Mouse (Mus musculus) intestine, embryonic 14.5 days (tissue): ENCODE results near the gene Fbxo39. TPM values are rescaled to one million over a fixed set of nuclear protein-coding genes. Genes with fewer than 3 reads are reported as not detected.

Experiments
- ATAC-seq: fragments of 200-750 bp; cut with Nextera tagmentation; replicated peaks from 2 replicates; pipeline ENCODE4 v1.8.0; 2017; ENCODE audit warnings: low read depth, moderate number of reproducible peaks, moderate TSS enrichment, moderate library complexity; ENCODE audit not compliant: low FRiP score, low TSS enrichment
- DNase-seq: peaks from one replicate; pipeline ENCODE4 v3.0.0-alpha.2; 2018; ENCODE audit warnings: low spot score
- H3K27ac ChIP-seq: fragments of 300-500 bp; sonication (generic); 2 replicates; pipeline ENCODE4 v1.5.1; 2014; ENCODE audit warnings: low read depth, mild to moderate bottlenecking, control low read depth
- H3K27me3 ChIP-seq: fragments of 300-500 bp; sonication (generic); replicated peaks from 2 replicates; pipeline ENCODE4 v1.6.1; 2014; ENCODE audit warnings: low read length, control low read depth; ENCODE audit not compliant: control insufficient read depth, insufficient read depth
- H3K36me3 ChIP-seq: fragments of 300-500 bp; sonication (generic); 2 replicates; pipeline ENCODE4 v1.6.1; 2014; ENCODE audit warnings: low read length, control low read depth; ENCODE audit not compliant: control insufficient read depth, insufficient read depth
- H3K4me1 ChIP-seq: fragments of 300-500 bp; sonication (generic); replicated peaks from 2 replicates; pipeline ENCODE4 v1.6.1; 2014; ENCODE audit warnings: low read length, control low read depth, mixed read lengths; ENCODE audit not compliant: control insufficient read depth, insufficient read depth
- H3K4me2 ChIP-seq: fragments of 300-500 bp; sonication (generic); 2 replicates; pipeline ENCODE4 v1.6.1; 2014; ENCODE audit warnings: low read length
- H3K4me3 ChIP-seq: fragments of 300-500 bp; sonication (generic); 2 replicates; pipeline ENCODE4 v1.5.1; 2014; ENCODE audit warnings: low read depth, low read length, control low read depth, mixed read lengths
- H3K9ac ChIP-seq: fragments of 300-500 bp; sonication (generic); 2 replicates; pipeline ENCODE4 v1.6.1; 2014; ENCODE audit warnings: mild to moderate bottlenecking, low read length
- H3K9me3 ChIP-seq: fragments of 300-500 bp; sonication (generic); 2 replicates; pipeline ENCODE4 v1.6.1; 2016; ENCODE audit warnings: low read length, control low read depth; ENCODE audit not compliant: control insufficient read depth
- WGBS: fragments of 180-500 bp; shearing (Covaris S2); extraction: QIAGEN DNeasy Blood & Tissue Kit; methylation state at CpG from one replicate; pipeline ENCODE4 v1.1.7; 2014; 5-methylcytosine and 5-hydroxymethylcytosine counted together
- polyA plus RNA-seq: library from polyadenylated mRNA; unstranded; fragments of >200 nt; fragmentation: Nextera tagmentation; extraction: Ambion mirVana; gene quantifications from 2 replicates; pipeline ENCODE4 v1.2.1, GENCODE M21; 2014

Gene Fbxo39
- polyA plus RNA-seq, 1 experiment from 2014 or later = not detected

DNA sequence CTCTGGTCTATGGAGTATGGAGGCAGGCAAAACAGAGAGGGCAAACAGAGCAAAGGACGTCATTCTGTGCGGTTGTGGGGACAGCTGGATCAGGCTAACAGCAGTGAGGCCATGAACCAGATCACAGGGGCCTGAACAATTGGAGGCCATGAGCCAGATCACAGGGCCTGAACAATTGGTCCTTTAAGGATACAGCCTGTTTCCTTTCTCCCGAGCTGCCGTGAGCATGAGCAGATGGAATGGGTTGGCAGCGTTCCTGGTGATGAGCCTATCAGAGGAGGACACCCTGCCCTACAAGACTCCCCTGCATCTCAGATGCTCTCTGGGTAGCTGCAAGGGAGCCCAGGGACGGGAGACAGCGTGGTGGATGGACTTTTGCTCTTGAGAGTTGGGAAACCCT lies 12.0 kb upstream of the Fbxo39 start:
- Histone ChIP-seq H3K27ac (no peak overlapping the region), H3K9me3 (no peaks in the 10 kb centered on the region), H3K36me3 (no peaks in the 10 kb centered on the region), H3K27me3 (no peaks in the 10 kb centered on the region), H3K4me2 (no peak overlapping the region), H3K4me3 (no peak overlapping the region), H3K4me1 (no peaks in the 10 kb centered on the region), H3K9ac (no peak overlapping the region)
- WGBS = 75% methylated on average over 7 of the region's 7 CpGs
- no peak for ATAC-seq
- DNase-seq = no peak

DNA sequence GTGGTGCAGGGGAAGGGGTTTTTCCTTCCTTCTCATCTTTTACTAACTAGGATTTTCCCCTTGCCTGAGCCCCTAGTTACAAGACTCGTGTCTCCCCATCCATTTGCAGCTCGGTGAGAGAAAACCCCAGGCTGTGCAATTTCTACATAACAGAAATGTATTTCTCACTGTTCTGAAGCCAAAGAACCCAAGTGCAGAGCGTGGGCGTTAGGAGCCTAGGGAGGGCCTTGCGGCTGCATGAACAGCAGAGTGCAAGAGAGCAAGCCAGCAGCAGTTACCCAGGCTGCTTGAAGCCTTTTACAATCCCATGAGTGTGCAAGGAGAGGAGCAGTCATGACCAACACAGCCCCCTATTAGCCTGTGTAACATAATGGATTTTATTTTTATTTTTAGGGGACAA lies 6.8 kb upstream of the Fbxo39 start:
- Histone ChIP-seq H3K4me3 (no peak overlapping the region), H3K36me3 (no peaks in the 10 kb centered on the region), H3K9me3 (no peaks in the 10 kb centered on the region), H3K9ac (no peak overlapping the region), H3K27me3 (no peaks in the 10 kb centered on the region), H3K27ac (no peak overlapping the region), H3K4me1 (no peaks in the 10 kb centered on the region), H3K4me2 (no peak overlapping the region)
- ATAC-seq (no peak), DNase-seq (no peak)
- 80% methylated on average over 5 of the region's 5 CpGs for WGBS

DNA sequence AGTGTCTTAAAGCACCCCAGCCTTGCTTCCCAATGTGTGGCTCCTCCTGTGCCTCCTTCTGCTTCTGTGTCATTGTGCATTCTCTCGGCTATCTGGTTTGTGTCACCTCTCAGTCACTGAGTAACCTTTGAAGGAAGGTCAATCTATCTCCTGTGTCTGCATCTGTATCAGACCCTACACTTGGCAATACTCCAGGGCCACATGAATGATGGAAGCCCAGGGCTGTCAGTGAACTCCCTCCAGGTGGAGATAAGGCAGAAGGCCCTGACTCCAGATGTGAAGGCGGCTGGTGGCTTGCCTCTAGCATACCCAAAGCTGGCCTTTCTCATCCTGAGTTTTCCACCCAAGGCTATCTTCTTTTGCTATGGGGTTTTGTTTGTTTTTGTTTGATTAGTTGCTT lies 5.3 kb upstream of the Fbxo39 start:
- no peaks in the 10 kb centered on the region for H3K36me3 ChIP-seq
- no peak overlapping the region for H3K27ac ChIP-seq
- 24% methylated on average over 2 of the region's 2 CpGs for WGBS
- no peaks in the 10 kb centered on the region for H3K4me1 ChIP-seq
- no peak overlapping the region for H3K4me2 ChIP-seq
- H3K9ac ChIP-seq = no peak overlapping the region
- no peak overlapping the region for H3K4me3 ChIP-seq
- ATAC-seq (no peak), DNase-seq (no peak)
- H3K27me3 ChIP-seq = peaks cover 9% of the 10 kb centered on the region
- no peaks in the 10 kb centered on the region for H3K9me3 ChIP-seq

DNA sequence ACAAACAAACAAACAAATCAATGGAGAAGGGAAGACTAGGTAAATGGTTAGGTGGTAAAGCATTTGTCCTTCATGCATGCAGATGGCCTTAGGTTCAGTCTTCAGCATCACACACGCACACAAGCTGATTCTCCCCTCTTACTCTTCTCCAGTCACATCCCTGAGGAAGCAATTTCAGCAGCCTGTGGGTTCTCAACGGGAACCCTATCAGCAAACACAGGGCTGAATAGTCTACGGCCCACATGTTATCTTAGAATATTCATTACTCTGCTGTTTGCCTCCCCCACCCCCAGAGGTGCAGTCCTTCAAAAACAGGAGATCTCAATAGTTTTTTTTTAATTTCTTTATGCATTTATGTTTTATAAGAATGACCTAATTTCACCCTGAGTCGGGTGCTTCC lies 3.8 kb upstream of the Fbxo39 start:
- ATAC-seq = no peak
- no peaks in the 10 kb centered on the region for H3K4me1 ChIP-seq
- no peak overlapping the region for H3K27ac ChIP-seq
- no peaks in the 10 kb centered on the region for H3K9me3 ChIP-seq
- no peak for DNase-seq
- no peak overlapping the region for H3K9ac ChIP-seq
- no peak overlapping the region for H3K4me2 ChIP-seq
- H3K4me3 ChIP-seq = no peak overlapping the region
- H3K36me3 ChIP-seq = no peaks in the 10 kb centered on the region
- peaks cover 22% of the 10 kb centered on the region for H3K27me3 ChIP-seq
- 78% methylated on average over 4 of the region's 4 CpGs for WGBS

DNA sequence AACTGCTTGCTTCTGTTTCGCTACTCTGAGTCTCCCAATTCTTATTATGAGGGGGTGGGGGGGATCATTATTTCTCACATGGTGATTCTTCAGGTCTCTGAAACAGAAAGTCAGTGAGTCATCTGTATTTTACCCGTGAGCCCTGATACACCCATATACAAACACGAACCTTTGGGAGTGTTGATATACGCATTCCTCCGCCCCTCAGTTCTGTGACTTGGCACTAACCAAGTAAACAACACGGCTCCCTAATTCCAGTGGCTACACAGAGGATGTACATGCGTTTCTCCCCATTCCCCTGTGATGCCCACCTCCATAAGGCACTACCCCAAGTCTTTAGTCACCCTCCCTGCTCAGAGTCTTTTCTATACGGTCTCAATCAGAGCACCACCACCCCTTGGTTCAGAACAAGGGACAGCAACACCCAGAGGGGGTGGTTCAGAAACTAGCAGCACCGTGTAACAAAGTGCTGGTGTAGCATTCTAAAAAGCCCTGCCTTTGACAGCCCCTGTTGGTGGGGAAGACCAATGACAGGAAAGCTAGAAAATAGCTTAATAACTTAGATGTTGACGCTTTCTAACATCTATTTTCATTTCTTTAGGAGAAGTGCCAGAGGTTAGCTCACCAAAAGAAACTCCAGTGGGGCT lies 2.8 kb upstream of the Fbxo39 start:
- ATAC-seq (no peak), DNase-seq (no peak)
- Histone ChIP-seq H3K9me3 (no peaks in the 10 kb centered on the region), H3K9ac (no peak overlapping the region), H3K4me2 (no peak overlapping the region), H3K36me3 (no peaks in the 10 kb centered on the region), H3K4me1 (no peaks in the 10 kb centered on the region), H3K27me3 (peaks cover 22% of the 10 kb centered on the region), H3K4me3 (no peak overlapping the region), H3K27ac (no peak overlapping the region)
- WGBS = 75% methylated on average over 10 of the region's 10 CpGs

DNA sequence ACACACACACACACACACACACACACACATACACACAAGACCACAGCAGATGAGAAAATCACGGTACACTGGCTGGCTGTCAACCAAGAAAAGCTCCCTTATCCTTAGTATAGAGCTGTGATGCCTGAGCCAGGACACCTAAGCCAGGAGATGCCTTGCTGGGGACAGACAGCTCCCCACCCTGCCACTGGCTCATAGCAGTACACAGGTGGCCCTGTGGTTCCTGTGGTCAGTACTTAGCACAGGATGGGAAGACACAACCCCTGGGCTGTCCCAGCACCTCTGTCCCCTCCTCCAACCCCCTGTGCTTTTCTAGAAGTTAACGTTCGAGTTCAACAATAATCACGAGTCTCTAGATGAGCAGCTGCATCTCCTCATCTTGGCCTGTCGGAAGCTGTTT lies 3.8 kb downstream of the Fbxo39 start:
- Histone ChIP-seq H3K27me3 (peaks cover 22% of the 10 kb centered on the region), H3K9me3 (no peaks in the 10 kb centered on the region), H3K9ac (no peak overlapping the region), H3K4me3 (no peak overlapping the region), H3K4me2 (no peak overlapping the region), H3K4me1 (no peaks in the 10 kb centered on the region), H3K27ac (no peak overlapping the region), H3K36me3 (no peaks in the 10 kb centered on the region)
- WGBS = 42% methylated on average over 5 of the region's 5 CpGs
- ATAC-seq (no peak), DNase-seq (no peak)

DNA sequence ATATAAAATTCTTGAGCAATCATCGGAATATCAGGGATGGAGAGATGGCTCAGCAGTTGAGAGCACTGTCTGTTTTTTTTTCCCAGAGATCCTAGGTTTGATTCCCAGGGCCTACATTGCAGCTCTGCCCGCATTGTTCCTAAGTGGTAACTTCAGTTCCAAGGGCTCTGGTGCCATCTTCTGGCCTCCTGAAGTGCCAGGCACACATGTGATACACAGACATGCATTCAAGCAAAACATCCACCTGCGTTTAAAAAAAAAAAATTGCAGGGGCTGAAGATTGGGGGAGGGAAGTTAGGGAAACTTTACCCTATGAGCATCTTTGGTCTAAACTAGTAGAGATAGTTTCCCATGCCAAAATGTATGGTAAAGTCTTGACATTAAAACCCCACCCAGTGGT lies 10.2 kb downstream of the Fbxo39 start:
- DNase-seq (no peak), ATAC-seq (no peak)
- no peaks in the 10 kb centered on the region for H3K36me3 ChIP-seq
- H3K4me2 ChIP-seq = no peak overlapping the region
- no peaks in the 10 kb centered on the region for H3K4me1 ChIP-seq
- WGBS = 66% methylated on average over 3 of the region's 3 CpGs
- no peaks in the 10 kb centered on the region for H3K27me3 ChIP-seq
- no peak overlapping the region for H3K27ac ChIP-seq
- no peak overlapping the region for H3K9ac ChIP-seq
- H3K4me3 ChIP-seq = no peak overlapping the region
- H3K9me3 ChIP-seq = no peaks in the 10 kb centered on the region

DNA sequence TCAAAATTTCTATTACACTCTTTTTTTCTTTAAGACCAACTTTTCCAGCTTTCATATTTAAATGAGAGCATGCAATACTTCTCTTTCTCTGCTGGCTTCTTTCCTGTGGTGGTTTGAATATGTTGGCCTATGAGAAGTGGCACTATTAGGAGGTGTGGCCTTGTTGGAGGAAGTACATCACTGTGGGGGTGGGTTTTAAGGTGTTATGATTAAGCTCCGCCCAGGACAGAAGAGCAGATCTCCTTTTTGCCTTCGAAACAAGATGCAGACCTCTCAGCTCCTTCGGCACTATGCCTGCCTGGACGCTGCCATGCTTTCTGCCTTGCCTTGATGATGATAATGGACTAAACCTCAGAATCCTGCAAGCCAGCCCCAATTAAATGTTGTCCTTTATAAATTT lies 11.5 kb downstream of the Fbxo39 start:
- Histone ChIP-seq H3K9ac (no peak overlapping the region), H3K4me3 (no peak overlapping the region), H3K36me3 (no peaks in the 10 kb centered on the region), H3K27me3 (no peaks in the 10 kb centered on the region), H3K4me1 (no peaks in the 10 kb centered on the region), H3K4me2 (no peak overlapping the region), H3K9me3 (no peaks in the 10 kb centered on the region), H3K27ac (no peak overlapping the region)
- 82% methylated on average over 4 of the region's 4 CpGs for WGBS
- no peak for ATAC-seq
- DNase-seq = no peak

DNA sequence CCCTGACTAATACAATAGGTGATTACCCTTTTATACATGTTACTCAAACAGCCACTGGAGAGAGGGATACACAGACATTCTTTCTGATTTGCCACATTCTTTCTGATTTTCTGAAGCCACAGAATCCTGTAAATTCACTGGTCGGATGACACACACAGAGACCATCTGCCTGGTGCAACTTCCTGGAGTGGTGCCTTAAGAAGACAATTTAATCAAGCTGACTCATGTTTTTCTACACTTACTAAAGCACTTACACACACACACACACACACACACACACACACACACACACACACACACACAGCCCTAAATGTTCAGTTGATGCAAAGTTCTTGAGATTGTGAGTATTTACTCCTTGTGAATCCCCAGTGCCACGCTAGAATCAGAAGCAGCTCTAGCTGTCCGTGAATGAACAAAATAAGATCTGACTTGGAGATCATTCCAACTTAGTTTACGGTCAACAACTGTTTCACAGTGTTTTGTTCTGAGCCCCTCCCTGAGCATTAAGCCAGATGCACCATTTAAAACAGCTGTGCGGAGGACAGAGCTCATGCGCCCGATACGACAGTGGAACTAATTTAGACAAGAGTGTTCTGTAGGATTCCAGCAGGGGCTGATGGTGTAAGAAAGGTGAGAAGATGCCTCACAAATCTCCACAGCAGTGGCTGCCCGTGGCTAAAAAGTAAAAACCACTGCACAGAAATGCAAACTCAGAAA lies 18.9 kb downstream of the Fbxo39 start:
- H3K27me3 ChIP-seq = no peaks in the 10 kb centered on the region
- H3K36me3 ChIP-seq = no peaks in the 10 kb centered on the region
- H3K9ac ChIP-seq = no peak overlapping the region
- H3K4me1 ChIP-seq = no peaks in the 10 kb centered on the region
- DNase-seq (no peak), ATAC-seq (no peak)
- no peak overlapping the region for H3K27ac ChIP-seq
- H3K9me3 ChIP-seq = no peaks in the 10 kb centered on the region
- H3K4me2 ChIP-seq = no peak overlapping the region
- 72% methylated on average over 9 of the region's 9 CpGs for WGBS
- H3K4me3 ChIP-seq = no peak overlapping the region
